Mouse (Mus musculus): ENCODE data around the gene Lrch1.

The Lrch1 gene

DNA sequence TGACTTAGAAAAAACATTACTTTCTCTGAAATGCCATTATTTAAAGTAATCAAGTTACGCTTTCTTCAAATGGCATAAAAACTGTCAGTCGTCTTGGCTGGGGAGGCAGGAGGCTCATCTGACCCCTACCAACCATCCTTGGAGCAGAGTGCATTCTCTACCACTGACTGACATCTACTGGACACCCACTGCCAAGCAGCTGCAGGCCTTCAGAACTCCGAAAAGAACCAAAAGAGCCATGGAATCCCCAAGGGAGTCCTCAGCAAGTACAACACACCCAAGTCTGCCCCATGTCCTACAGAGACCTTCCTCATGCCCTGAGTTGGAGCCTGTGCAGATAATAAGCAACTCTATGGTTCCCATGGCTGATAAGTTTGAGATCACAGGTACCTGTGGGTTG, 224.1 kb downstream of the Lrch1 start:
- DNase-seq (ENCODE audit: low spot score), result no peak

DNA sequence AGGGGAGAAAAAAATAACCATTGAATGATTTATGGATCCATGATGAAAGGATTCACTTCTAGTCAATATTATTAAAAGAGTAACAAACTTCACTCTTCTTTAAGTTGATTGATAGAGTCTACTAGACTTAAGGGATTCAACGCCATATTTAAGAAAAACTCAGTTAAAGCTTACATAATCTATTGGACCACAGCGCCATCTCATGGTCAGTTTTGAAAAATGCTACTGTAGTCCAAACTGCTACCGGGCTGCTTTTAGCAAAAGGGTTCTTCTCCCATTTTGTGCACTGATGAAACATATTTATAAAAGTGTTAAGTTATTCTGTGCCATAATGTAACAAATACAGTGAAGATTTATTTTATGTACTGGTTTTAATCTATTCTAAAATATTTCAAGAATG, 238.6 kb downstream of the Lrch1 start:
- peak; percentile 24 for DNase-seq (ENCODE audit: low spot score)

Data from left cerebral cortex, adult 11 months (tissue).